8 mouse cellular contexts compared by ENCODE assay signal in the genomic region with DNA sequence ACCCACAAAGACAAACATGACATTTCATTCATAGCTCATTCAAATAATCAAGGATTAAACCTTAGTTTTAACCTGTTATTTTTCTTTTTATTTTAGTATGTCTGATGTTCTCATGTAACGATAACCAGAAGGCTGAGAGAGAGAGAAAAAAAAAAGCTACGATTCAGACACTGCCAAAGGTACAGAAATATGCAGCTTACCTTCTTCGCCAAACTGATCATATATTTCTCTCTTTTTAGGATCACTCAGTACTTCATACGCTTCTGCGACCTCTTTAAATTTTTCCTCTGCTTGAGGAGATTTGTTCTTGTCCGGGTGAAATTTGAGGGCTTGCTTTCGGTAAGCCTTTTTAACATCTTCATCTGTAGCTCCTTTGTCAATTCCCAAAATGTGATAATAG. TPM values are rescaled to one million over a fixed set of nuclear protein-coding genes. Genes with fewer than 3 reads are reported as not detected.
DNase-seq lines count a peak whose midpoint lies in the region; ATAC-seq and TF ChIP-seq lines count a peak whose summit lies in the region.

No protein-coding gene starts in this region.

- peaks cover 2 to 24% of the 10 kb centered on the region in 2 experiments for H3K4me1 ChIP-seq in heart, embryonic 14.5 days (ENCODE audit: control insufficient read depth in 2 of 2, insufficient read depth in 2 of 2, low read length in 2 of 2)
- H3K4me1 ChIP-seq in MEL (ENCODE audit: control insufficient read depth in 1 of 2, insufficient read depth in 2 of 2, low read length in 2 of 2), result peaks cover 4 to 14% of the 10 kb centered on the region in 2 experiments; a peak in 3 of 4 replicates
- peaks cover 25% of the 10 kb centered on the region for H3K4me1 ChIP-seq in midbrain, embryonic 10.5 days

- 1% methylated on average over 7 of the region's 7 CpGs for WGBS in heart, embryonic 14.5 days
- 28% methylated on average over 7 of the region's 7 CpGs for WGBS in midbrain, embryonic 10.5 days

- H3K36me3 ChIP-seq in heart, embryonic 14.5 days (ENCODE audit: control insufficient read depth, insufficient read depth, low read length), result no peaks in the 10 kb centered on the region
- peaks cover 0 to 32% of the 10 kb centered on the region in 2 experiments; a peak in 2 of 4 replicates for H3K36me3 ChIP-seq in MEL (ENCODE audit: control insufficient read depth in 1 of 2, insufficient read depth in 2 of 2, low read length in 2 of 2)
- H3K36me3 ChIP-seq in midbrain, embryonic 10.5 days, result no peaks in the 10 kb centered on the region

- H3K4me3 ChIP-seq in heart, embryonic 14.5 days (ENCODE audit: control insufficient read depth in 1 of 2, insufficient read depth in 1 of 2, low read depth in 1 of 2, low read length in 2 of 2), result peak overlapping the region; percentile 60 to 61
- peak overlapping the region; percentile 79 to 95 for H3K4me3 ChIP-seq in MEL (ENCODE audit: control insufficient read depth in 1 of 2, insufficient read depth in 1 of 2, low read depth in 2 of 2, low read length in 2 of 2)
- H3K4me3 ChIP-seq in midbrain, embryonic 10.5 days, result peak overlapping the region; percentile 52

- no peak; a peak in 1 of 4 replicates for TF ChIP-seq EP300 in MEL (IDR thresholded peaks at IDR 0.05; ENCODE audit: low read depth in 1 of 2, low read length in 2 of 2)

- no peaks in the 10 kb centered on the region for H3K9me3 ChIP-seq in heart, embryonic 14.5 days (ENCODE audit: control insufficient read depth, low read length)
- no peaks in the 10 kb centered on the region for H3K9me3 ChIP-seq in MEL (replicated peaks; ENCODE audit: insufficient read depth, low read length)
- no peaks in the 10 kb centered on the region for H3K9me3 ChIP-seq in midbrain, embryonic 10.5 days (replicated peaks)

- no peak for TF ChIP-seq CTCF in MEL (IDR thresholded peaks at IDR 0.05 in 2 of 3, conservative IDR thresholded peaks at IDR 0.05 in 1 of 3; ENCODE audit: control insufficient read depth in 1 of 3, insufficient read depth in 1 of 3, low read depth in 2 of 3, low read length in 3 of 3, poor library complexity in 1 of 3, severe bottlenecking in 1 of 3)

- DNase-seq in heart, postnatal 25 days (ENCODE audit: low spot score), result no peak
- no peak for DNase-seq in MEL (ENCODE audit: low read depth, low spot score)
- DNase-seq in midbrain, embryonic 10.5 days (ENCODE audit: low spot score), result no peak
- no peak for DNase-seq in T-cell, adult 2 months (ENCODE audit: low spot score)
- no peak for DNase-seq in embryo, embryonic 9.5 days (ENCODE audit: extremely low spot score)
- DNase-seq in right cerebral cortex, adult 18-20 months, result no peak

- peak overlapping the region; percentile 85 to 97 for H3K27ac ChIP-seq in heart, embryonic 14.5 days (replicated peaks in 1 of 2; ENCODE audit: control insufficient read depth in 1 of 2, insufficient read depth in 1 of 2, low read depth in 2 of 2, low read length in 2 of 2)
- peak overlapping the region; percentile 92 for H3K27ac ChIP-seq in MEL (ENCODE audit: control insufficient read depth, low read depth, low read length)
- H3K27ac ChIP-seq in midbrain, embryonic 10.5 days (replicated peaks), result peak overlapping the region; percentile 57

- peak overlapping the region; percentile 79 for H3K9ac ChIP-seq in heart, embryonic 14.5 days (ENCODE audit: low read length)
- peak overlapping the region; percentile 95 for H3K9ac ChIP-seq in MEL (ENCODE audit: control insufficient read depth, low read depth, low read length, poor library complexity, severe bottlenecking)

- no peak for ATAC-seq in heart, embryonic 14.5 days (ENCODE audit: insufficient number of reproducible peaks, insufficient read depth, low FRiP score, low read depth)
- peak; percentile 1; the same call in 1 of the 2 replicates for ATAC-seq in granulocyte monocyte progenitor cell, adult 5-6 weeks (replicated peaks; ENCODE audit: poor library complexity, severe bottlenecking)

- no peak for TF ChIP-seq RAD21 in MEL (IDR thresholded peaks at IDR 0.05; ENCODE audit: low read depth, low read length)

- peaks cover 36% of the 10 kb centered on the region for H3K79me2 ChIP-seq in MEL (ENCODE audit: control insufficient read depth, insufficient read depth, low read length, poor library complexity)

- intact Hi-C loops in heart, postnatal 25 days (cut with DNase I), result loop anchor here (1.0 to 5.0 kb wide), 3 partner anchors 17 to 81 kb away; a partner anchor contains a TSS

- H3K4me2 ChIP-seq in heart, embryonic 14.5 days (ENCODE audit: low read length), result peak overlapping the region; percentile 86

- H3K27me3 ChIP-seq in heart, embryonic 14.5 days (ENCODE audit: control insufficient read depth, insufficient read depth, low read length), result no peaks in the 10 kb centered on the region
- H3K27me3 ChIP-seq in MEL (ENCODE audit: control insufficient read depth in 1 of 2, insufficient read depth in 2 of 2, low read length in 2 of 2), result no peaks in the 10 kb centered on the region
- peaks cover 5% of the 10 kb centered on the region; the same call in 1 of the 2 replicates for H3K27me3 ChIP-seq in midbrain, embryonic 10.5 days (ENCODE audit: low read depth, poor library complexity, severe bottlenecking)

- TF ChIP-seq POLR2A in MEL (IDR thresholded peaks at IDR 0.05; ENCODE audit: control insufficient read depth in 1 of 2, insufficient read depth in 1 of 2, low read depth in 1 of 2, low read length in 2 of 2, poor library complexity in 1 of 2), result no peak

TF ChIP-seq in MEL, 35 proteins besides CTCF, POLR2A, EP300 and RAD21:
- no peak for TF ChIP-seq USF2 (IDR thresholded peaks at IDR 0.05; ENCODE audit: borderline replicate concordance in 1 of 2, insufficient read depth in 1 of 2, low read depth in 1 of 2, low read length in 2 of 2)
- no peak; the same call in 1 of the 2 replicates for TF ChIP-seq MXI1 (IDR thresholded peaks at IDR 0.05; ENCODE audit: low read depth, low read length)
- TF ChIP-seq E2F4 (IDR thresholded peaks at IDR 0.05; ENCODE audit: borderline replicate concordance, low read depth, low read length), result no peak
- TF ChIP-seq ZNF384 (IDR thresholded peaks at IDR 0.05; ENCODE audit: low read depth, low read length), result peak; percentile 56; the same call in 1 of the 2 replicates
TF ChIP-seq in MEL: peak in this region for 1.

RNA-seq across cellular contexts. Expression of a gene that starts 16.9 kb away (rescaled TPM):
- 46.2 and 47.9 TPM in 2 replicates for polyA plus RNA-seq in heart, embryonic 14.5 days (2014; fragmentation: Nextera tagmentation; extraction: Ambion mirVana)
- 100 to 1,000 TPM in 1 of 2 experiments, 10 to 100 TPM in 1; 87.8 to 113 TPM for total RNA-seq in heart, postnatal 25 days (2021)
- total RNA-seq in MEL (2012; rRNA removed), result 13.3 and 14.6 TPM in 2 replicates
- polyA plus RNA-seq in MEL (2012; ENCODE audit: insufficient read depth in 1 of 2, insufficient read length in 2 of 2, low read depth in 1 of 2, low replicate concordance in 2 of 2, missing spikeins in 1 of 2), result 10 to 100 TPM in 1 of 2 experiments, not detected in 1; 10.7 TPM
- total RNA-seq in granulocyte monocyte progenitor cell, adult 5-6 weeks (2014; fragmentation: Nextera tagmentation), result 17.9 and 19.5 TPM in 2 replicates
- 46.1 and 46.7 TPM in 2 replicates for total RNA-seq in granulocyte monocyte progenitor cell, adult 5-6 weeks (2017)
- polyA plus RNA-seq in midbrain, embryonic 10.5 days (2016; fragmentation: Nextera tagmentation; extraction: Ambion mirVana), result 20.1 and 22.6 TPM in 2 replicates

RNA-seq across cellular contexts. Expression of a gene that starts 17.0 kb away (rescaled TPM):
- 113 and 117 TPM in 2 replicates for polyA plus RNA-seq in heart, embryonic 14.5 days (2014; fragmentation: Nextera tagmentation; extraction: Ambion mirVana)
- total RNA-seq in heart, postnatal 25 days (2021), result 10 to 100 TPM; 54.6 to 58.4 TPM
- total RNA-seq in MEL (2012; rRNA removed), result 202 and 251 TPM in 2 replicates
- polyA plus RNA-seq in MEL (2012; ENCODE audit: insufficient read depth in 1 of 2, insufficient read length in 2 of 2, low read depth in 1 of 2, low replicate concordance in 2 of 2, missing spikeins in 1 of 2), result 100 to 1,000 TPM in 1 of 2 experiments, not detected in 1; 196 TPM
- 173 and 191 TPM in 2 replicates for total RNA-seq in granulocyte monocyte progenitor cell, adult 5-6 weeks (2014; fragmentation: Nextera tagmentation)
- total RNA-seq in granulocyte monocyte progenitor cell, adult 5-6 weeks (2017), result 225 and 260 TPM in 2 replicates
- polyA plus RNA-seq in midbrain, embryonic 10.5 days (2016; fragmentation: Nextera tagmentation; extraction: Ambion mirVana), result 411 and 422 TPM in 2 replicates

RNA-seq across cellular contexts. Expression of a gene that starts 27.1 kb away (rescaled TPM):
- 2.9 and 4.1 TPM in 2 replicates for polyA plus RNA-seq in heart, embryonic 14.5 days (2014; fragmentation: Nextera tagmentation; extraction: Ambion mirVana)
- 1 to 10 TPM; 3.6 to 4.0 TPM for total RNA-seq in heart, postnatal 25 days (2021)
- total RNA-seq in MEL (2012; rRNA removed), result 0.27 and 0.62 TPM in 2 replicates
- polyA plus RNA-seq in MEL (2012; ENCODE audit: insufficient read depth in 1 of 2, insufficient read length in 2 of 2, low read depth in 1 of 2, low replicate concordance in 2 of 2, missing spikeins in 1 of 2), result under 1 TPM in 1 of 2 experiments, not detected in 1; 0.78 TPM
- not detected in 2 replicates for total RNA-seq in granulocyte monocyte progenitor cell, adult 5-6 weeks (2014; fragmentation: Nextera tagmentation)
- not detected in 2 replicates for total RNA-seq in granulocyte monocyte progenitor cell, adult 5-6 weeks (2017)
- 0.95 and 1.5 TPM in 2 replicates for polyA plus RNA-seq in midbrain, embryonic 10.5 days (2016; fragmentation: Nextera tagmentation; extraction: Ambion mirVana)
